Mouse (Mus musculus) hindbrain, embryonic 16.5 days (tissue): ENCODE measurements around the gene Mrpl11. TPM values are rescaled to one million over a fixed set of nuclear protein-coding genes. Genes with fewer than 3 reads are reported as not detected.

Experiments
- ATAC-seq: fragments of 200-750 bp; cut with Nextera tagmentation; 2 replicates; pipeline ENCODE4 v1.8.0; 2017; ENCODE audit warnings: moderate TSS enrichment, moderate library complexity
- H3K27ac ChIP-seq: fragments of 300-500 bp; sonication (generic); 2 replicates; pipeline ENCODE4 v1.5.1; 2014; ENCODE audit warnings: low read depth, mild to moderate bottlenecking, control low read depth, low read length, moderate library complexity
- H3K27me3 ChIP-seq: fragments of 300-500 bp; sonication (generic); replicated peaks from 2 replicates; pipeline ENCODE4 v1.6.1; 2014; ENCODE audit warnings: low read length; ENCODE audit not compliant: control insufficient read depth, insufficient read depth
- H3K36me3 ChIP-seq: fragments of 300-500 bp; sonication (generic); 2 replicates; pipeline ENCODE4 v1.6.1; 2014; ENCODE audit warnings: mild to moderate bottlenecking, low read length, moderate library complexity, mixed read lengths; ENCODE audit not compliant: control insufficient read depth, insufficient read depth
- H3K4me1 ChIP-seq: fragments of 300-500 bp; sonication (generic); 2 replicates; pipeline ENCODE4 v1.6.1; 2014; ENCODE audit warnings: low read depth, low read length; ENCODE audit not compliant: control insufficient read depth, insufficient read depth
- H3K4me2 ChIP-seq: fragments of 300-500 bp; sonication (generic); 2 replicates; pipeline ENCODE4 v1.6.1; 2014; ENCODE audit warnings: mild to moderate bottlenecking, low read length, control low read depth, moderate library complexity
- H3K4me3 ChIP-seq: fragments of 300-500 bp; sonication (generic); 2 replicates; pipeline ENCODE4 v1.5.1; 2014; ENCODE audit warnings: mild to moderate bottlenecking, low read length, control low read depth, moderate library complexity
- H3K9ac ChIP-seq: fragments of 300-500 bp; sonication (generic); 2 replicates; pipeline ENCODE4 v1.6.1; 2014; ENCODE audit warnings: low read depth, mild to moderate bottlenecking, control low read depth, low read length, moderate library complexity
- H3K9me3 ChIP-seq: fragments of 300-500 bp; sonication (generic); 2 replicates; pipeline ENCODE4 v1.6.1; 2014; ENCODE audit warnings: mild to moderate bottlenecking, low read length, moderate library complexity; ENCODE audit not compliant: control insufficient read depth
- WGBS: fragments of 180-500 bp; shearing (Covaris S2); extraction: QIAGEN DNeasy Blood & Tissue Kit; methylation state at CpG from one replicate; pipeline ENCODE4 v1.1.7; 2014; 5-methylcytosine and 5-hydroxymethylcytosine counted together
- polyA plus RNA-seq: library from polyadenylated mRNA; unstranded; fragments of >200 nt; fragmentation: Nextera tagmentation; extraction: Ambion mirVana; gene quantifications from 2 replicates; pipeline ENCODE4 v1.2.1, GENCODE M21; 2015

The Mrpl11 gene
- polyA plus RNA-seq, 1 experiment from 2014 or later: 106 TPM

DNA sequence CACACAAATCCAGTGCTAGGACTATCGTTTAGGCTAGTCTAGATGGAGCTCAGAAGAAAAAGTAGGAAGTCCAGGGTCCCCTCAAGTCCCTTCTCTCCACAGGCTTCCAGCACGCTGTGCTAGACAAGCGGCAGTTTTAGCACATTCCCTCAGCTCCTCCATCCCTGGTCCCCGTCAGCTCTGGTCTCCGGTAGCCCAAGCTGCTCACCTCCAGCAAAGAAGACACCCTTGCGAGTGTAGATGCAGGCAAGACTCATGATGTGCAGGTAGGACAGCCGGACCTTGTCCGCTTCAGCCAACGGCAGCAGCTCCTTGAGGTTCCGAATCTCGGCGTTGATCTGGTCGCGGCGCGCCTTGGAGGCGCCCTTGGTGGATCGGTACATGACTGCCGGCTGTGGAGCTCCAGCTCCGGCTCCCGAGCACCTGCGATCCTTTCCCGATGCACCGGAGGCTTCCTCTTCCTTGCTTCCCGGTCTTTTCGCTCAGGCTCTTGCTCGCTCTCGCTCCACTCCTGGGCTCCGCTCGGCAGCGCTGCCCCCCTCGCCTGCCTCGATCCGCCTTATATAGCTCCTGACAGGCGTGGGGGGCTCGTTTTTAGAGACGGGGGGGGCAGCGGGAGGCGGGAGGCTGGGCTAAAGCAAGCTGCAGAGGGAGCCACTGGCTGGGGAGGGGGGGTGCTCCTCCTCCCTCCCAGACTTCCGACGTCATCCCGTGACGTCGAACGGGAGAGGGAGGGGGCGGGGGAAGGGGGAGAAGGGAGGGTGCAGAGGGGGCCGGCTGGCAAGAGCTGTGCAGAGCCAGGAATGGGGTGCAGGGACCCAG, 27.7 kb downstream of the Mrpl11 start:
- no peaks in the 10 kb centered on the region for H3K36me3 ChIP-seq
- WGBS: 11% methylated on average over 45 of the region's 47 CpGs
- H3K27me3 ChIP-seq: peaks cover 24% of the 10 kb centered on the region
- peaks cover 37% of the 10 kb centered on the region for H3K4me1 ChIP-seq
- peak overlapping the region; percentile 56 for H3K4me3 ChIP-seq
- H3K9me3 ChIP-seq: no peaks in the 10 kb centered on the region
- peak; percentile 83 for ATAC-seq
- H3K4me2 ChIP-seq: peak overlapping the region; percentile 81
- peak overlapping the region; percentile 70 for H3K9ac ChIP-seq
- H3K27ac ChIP-seq: peak overlapping the region; percentile 78

GRCm38 (mm10) chr19:4990256-4990625, 28.3 kb downstream of the Mrpl11 start, which contains the start of gene Npas4:
Gene Npas4 (minus strand): TSS chr19:4990316.
- H3K4me1 ChIP-seq: peaks cover 40% of the 10 kb centered on the region
- peak within 1 kb of the TSS; percentile 81 for H3K4me2 ChIP-seq
- ATAC-seq: no peak
- peak within 1 kb of the TSS; percentile 70 for H3K9ac ChIP-seq
- H3K36me3 ChIP-seq: no peaks in the 10 kb centered on the region
- H3K4me3 ChIP-seq: peak within 1 kb of the TSS; percentile 56
- peaks cover 18% of the 10 kb centered on the region for H3K27me3 ChIP-seq
- WGBS: 19% methylated on average over 4 of the region's 4 CpGs
- H3K27ac ChIP-seq: peak within 1 kb of the TSS; percentile 78
- no peaks in the 10 kb centered on the region for H3K9me3 ChIP-seq

DNA sequence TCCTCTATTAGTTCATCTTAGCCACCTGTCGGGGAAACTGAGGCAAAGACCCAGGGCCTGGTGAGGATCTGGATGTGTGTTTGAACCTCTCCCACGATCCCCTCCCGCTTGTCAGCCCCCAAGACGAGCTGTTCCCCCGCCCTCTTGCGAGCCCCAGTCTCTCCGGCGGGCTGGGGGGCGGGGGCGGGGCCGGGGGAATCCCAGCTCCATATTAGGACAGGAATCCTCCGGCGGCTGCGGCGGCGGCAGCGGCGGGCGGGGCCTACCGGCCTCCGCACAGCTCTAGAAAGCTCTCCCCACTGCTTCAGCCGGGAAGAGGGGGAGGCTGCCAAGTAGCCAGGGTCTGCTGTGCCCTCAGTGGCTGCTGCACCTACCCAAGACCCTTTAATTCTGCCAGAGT, 28.8 kb downstream of the Mrpl11 start:
- Histone ChIP-seq H3K9ac (peak overlapping the region; percentile 55; the same call in 1 of the 2 replicates), H3K9me3 (no peaks in the 10 kb centered on the region), H3K27me3 (peaks cover 18% of the 10 kb centered on the region), H3K27ac (peak overlapping the region; percentile 78; the same call in 1 of the 2 replicates), H3K4me3 (peak overlapping the region; percentile 56), H3K4me2 (peak overlapping the region; percentile 81), H3K4me1 (peaks cover 40% of the 10 kb centered on the region), H3K36me3 (no peaks in the 10 kb centered on the region)
- ATAC-seq: no peak
- WGBS: 3% methylated on average over 12 of the region's 22 CpGs

DNA sequence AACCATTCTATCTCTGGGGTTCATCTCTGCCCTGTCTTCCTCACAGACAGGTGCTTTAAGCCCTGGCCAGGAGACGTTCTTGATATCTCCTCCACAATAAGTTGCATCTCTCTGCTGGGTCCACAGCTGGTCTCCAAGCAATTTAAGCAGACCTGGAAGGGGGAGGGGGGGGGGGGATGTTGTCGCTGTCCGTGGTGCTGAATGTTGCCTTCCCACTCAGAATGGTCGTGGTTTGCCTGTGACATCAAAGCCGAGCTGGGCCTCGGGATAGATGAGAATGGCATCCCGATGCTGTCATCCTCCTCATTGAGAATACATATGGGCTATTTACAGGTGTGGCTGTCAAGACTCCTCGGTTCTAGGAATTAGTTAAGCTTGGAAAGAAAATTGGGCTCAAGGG, 30.4 kb downstream of the Mrpl11 start:
- 15% methylated on average over 8 of the region's 8 CpGs for WGBS
- H3K27ac ChIP-seq: no peak overlapping the region
- no peak overlapping the region for H3K4me3 ChIP-seq
- H3K9ac ChIP-seq: no peak overlapping the region
- no peaks in the 10 kb centered on the region for H3K9me3 ChIP-seq
- no peak for ATAC-seq
- H3K4me2 ChIP-seq: 0 out of 2 replicates have a peak overlapping the region, but pooled peaks have one; percentile 29
- peaks cover 40% of the 10 kb centered on the region for H3K4me1 ChIP-seq
- H3K36me3 ChIP-seq: no peaks in the 10 kb centered on the region
- H3K27me3 ChIP-seq: peaks cover 9% of the 10 kb centered on the region

GRCm38 (mm10) chr19:4992904-4993303, 31.0 kb downstream of the Mrpl11 start:
- Histone ChIP-seq H3K4me2 (peak overlapping the region; percentile 29), H3K9ac (no peak overlapping the region), H3K27me3 (peaks cover 8% of the 10 kb centered on the region; the same call in 1 of the 2 replicates), H3K27ac (no peak overlapping the region), H3K36me3 (no peaks in the 10 kb centered on the region), H3K4me3 (no peak overlapping the region), H3K4me1 (peaks cover 42% of the 10 kb centered on the region), H3K9me3 (no peaks in the 10 kb centered on the region)
- ATAC-seq: no peak
- WGBS: 4% methylated on average over 9 of the region's 9 CpGs

DNA sequence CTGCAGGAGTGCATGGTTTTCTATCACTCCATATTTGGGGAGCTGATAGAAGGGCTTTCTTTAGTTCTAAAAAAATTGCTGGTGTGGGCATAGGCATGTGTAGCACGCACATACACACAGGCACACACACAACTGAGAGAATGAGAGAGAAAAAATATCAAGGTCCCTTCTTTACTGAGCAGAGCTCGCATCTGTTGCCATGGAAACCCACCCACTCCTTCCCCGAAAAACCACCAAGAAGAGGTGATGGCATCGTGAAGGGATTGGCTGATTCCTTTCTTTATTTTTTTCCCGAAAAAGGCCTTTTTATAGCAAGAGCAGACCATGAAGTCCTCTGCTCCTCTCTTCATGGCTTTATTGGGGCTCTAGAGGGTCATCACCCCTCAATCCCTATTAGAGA, 32.1 kb downstream of the Mrpl11 start:
- no peaks in the 10 kb centered on the region for H3K9me3 ChIP-seq
- 41% methylated on average over 5 of the region's 5 CpGs for WGBS
- ATAC-seq: no peak
- H3K9ac ChIP-seq: no peak overlapping the region
- H3K27me3 ChIP-seq: peaks cover 8% of the 10 kb centered on the region; the same call in 1 of the 2 replicates
- no peaks in the 10 kb centered on the region for H3K36me3 ChIP-seq
- peaks cover 42% of the 10 kb centered on the region for H3K4me1 ChIP-seq
- H3K27ac ChIP-seq: peak overlapping the region; percentile 26
- H3K4me2 ChIP-seq: no peak overlapping the region
- no peak overlapping the region for H3K4me3 ChIP-seq

- Histone ChIP-seq H3K9me3 (no peaks in the 10 kb centered on the region), H3K27ac (no peak overlapping the region), H3K27me3 (no peaks in the 10 kb centered on the region), H3K4me3 (no peak overlapping the region), H3K9ac (peak overlapping the region; percentile 22; the same call in 1 of the 2 replicates), H3K4me1 (peaks cover 37% of the 10 kb centered on the region), H3K4me2 (peak overlapping the region; percentile 35; the same call in 1 of the 2 replicates), H3K36me3 (no peaks in the 10 kb centered on the region)
- ATAC-seq: no peak
- 75% methylated on average over 6 of the region's 6 CpGs for WGBS
These were observed 37.6 kb downstream of the Mrpl11 start for GRCm38 (mm10) chr19:4999445-5000140.

- Histone ChIP-seq H3K27ac (peak overlapping the region; percentile 92), H3K27me3 (no peaks in the 10 kb centered on the region), H3K9ac (peak overlapping the region; percentile 65), H3K4me2 (peak overlapping the region; percentile 80), H3K9me3 (no peaks in the 10 kb centered on the region), H3K4me3 (peak overlapping the region; percentile 41), H3K4me1 (peaks cover 33% of the 10 kb centered on the region), H3K36me3 (no peaks in the 10 kb centered on the region)
- ATAC-seq: peak; percentile 98
- under 1% methylated on average over 39 of the region's 39 CpGs for WGBS
These were observed 39.9 kb downstream of the Mrpl11 start for GRCm38 (mm10) chr19:5001666-5002406.
